Mouse (Mus musculus) testis, adult 2 months (tissue): ENCODE results near the gene Nedd1.

ENCODE experiments used
- CTCF ChIP-seq: fragments of 200-500 bp; IDR thresholded peaks from 2 replicates; pipeline ENCODE4 v1.5.1; 2012; ENCODE audit warnings: low read depth, mild to moderate bottlenecking, inconsistent platforms, low read length, moderate library complexity; ENCODE audit not compliant: control insufficient read depth, insufficient read depth, insufficient replicate concordance
- POLR2A ChIP-seq: fragments of 200-500 bp; IDR thresholded peaks from 2 replicates; pipeline ENCODE4 v1.6.1; 2012; ENCODE audit warnings: low read depth, mild to moderate bottlenecking, inconsistent platforms, low read length, moderate library complexity; ENCODE audit not compliant: control insufficient read depth

GRCm38 (mm10) chr10:92699032-92699431 is 23.2 kb downstream of the Nedd1 start:
- TF ChIP-seq POLR2A (no peak), CTCF (no peak)
